Mouse (Mus musculus) forebrain, embryonic 16.5 days (tissue): ENCODE data around the gene Pde4a. TPM values are rescaled to one million over a fixed set of nuclear protein-coding genes. Genes with fewer than 3 reads are reported as not detected.
"Not testable (repeated sequence)": the region's sequence is repeated elsewhere in the genome, so short reads cannot be mapped to it uniquely, and the experiment has no call there.

ENCODE experiments used
- ATAC-seq: fragments of 200-750 bp; cut with Nextera tagmentation; 2 replicates; pipeline ENCODE4 v1.8.0; 2017; ENCODE audit warnings: mild to moderate bottlenecking, moderate library complexity
- H3K27ac ChIP-seq: fragments of 300-500 bp; sonication (generic); 2 replicates; pipeline ENCODE4 v1.5.1; 2014; ENCODE audit warnings: low read length, control low read depth
- H3K27me3 ChIP-seq: fragments of 300-500 bp; sonication (generic); replicated peaks from 2 replicates; pipeline ENCODE4 v1.6.1; 2014; ENCODE audit warnings: low read length; ENCODE audit not compliant: control insufficient read depth, insufficient read depth
- H3K36me3 ChIP-seq: fragments of 300-500 bp; sonication (generic); 2 replicates; pipeline ENCODE4 v1.6.1; 2014; ENCODE audit not compliant: control insufficient read depth, insufficient read depth
- H3K4me1 ChIP-seq: fragments of 300-500 bp; sonication (generic); replicated peaks from 2 replicates; pipeline ENCODE4 v1.6.1; 2014; ENCODE audit warnings: low read length; ENCODE audit not compliant: control insufficient read depth, insufficient read depth
- H3K4me2 ChIP-seq: fragments of 300-500 bp; sonication (generic); 2 replicates; pipeline ENCODE4 v1.6.1; 2014; ENCODE audit warnings: mild to moderate bottlenecking, low read length, control low read depth
- H3K4me3 ChIP-seq: fragments of 300-500 bp; sonication (generic); replicated peaks from 2 replicates; pipeline ENCODE4 v1.5.1; 2014; ENCODE audit warnings: mild to moderate bottlenecking, low read length, control low read depth
- H3K9ac ChIP-seq: fragments of 300-500 bp; sonication (generic); replicated peaks from 2 replicates; pipeline ENCODE4 v1.6.1; 2014; ENCODE audit warnings: low read depth, low read length, control low read depth
- H3K9me3 ChIP-seq: fragments of 300-500 bp; sonication (generic); 2 replicates; pipeline ENCODE4 v1.6.1; 2016; ENCODE audit warnings: low read length; ENCODE audit not compliant: control insufficient read depth
- WGBS: fragments of 180-500 bp; shearing (Covaris S2); extraction: QIAGEN DNeasy Blood & Tissue Kit; methylation state at CpG from one replicate; pipeline ENCODE4 v1.1.7; 2014; 5-methylcytosine and 5-hydroxymethylcytosine counted together
- polyA plus RNA-seq: library from polyadenylated mRNA; unstranded; fragments of >200 nt; fragmentation: Nextera tagmentation; extraction: Ambion mirVana; gene quantifications from 2 replicates; pipeline ENCODE4 v1.2.1, GENCODE M21; 2015

Gene Pde4a
- polyA plus RNA-seq, 1 experiment from 2014 or later, result 32.0 TPM

GRCm38 (mm10) chr9:21190670-21191069 lies 25.2 kb downstream of the Pde4a start:
- Histone ChIP-seq H3K27ac (no peak overlapping the region), H3K4me3 (no peak overlapping the region), H3K36me3 (no peaks in the 10 kb centered on the region), H3K9me3 (no peaks in the 10 kb centered on the region), H3K4me2 (no peak overlapping the region), H3K4me1 (no peaks in the 10 kb centered on the region), H3K27me3 (no peaks in the 10 kb centered on the region), H3K9ac (no peak overlapping the region)
- WGBS, result 73% methylated on average over 3 of the region's 3 CpGs
- ATAC-seq, result no peak

- H3K9ac ChIP-seq, result no peak overlapping the region
- no peak overlapping the region for H3K4me2 ChIP-seq
- 90% methylated on average over 3 of the region's 3 CpGs for WGBS
- no peak overlapping the region for H3K4me3 ChIP-seq
- H3K9me3 ChIP-seq, result no peaks in the 10 kb centered on the region
- ATAC-seq, result no peak
- H3K27me3 ChIP-seq, result no peaks in the 10 kb centered on the region
- no peaks in the 10 kb centered on the region for H3K36me3 ChIP-seq
- H3K4me1 ChIP-seq, result peaks cover 18% of the 10 kb centered on the region
- H3K27ac ChIP-seq, result no peak overlapping the region
These were observed 28.3 kb downstream of the Pde4a start for GRCm38 (mm10) chr9:21193786-21194185.

- Histone ChIP-seq H3K9ac (no peak overlapping the region), H3K4me3 (no peak overlapping the region), H3K27ac (no peak overlapping the region), H3K4me1 (peaks cover 18% of the 10 kb centered on the region), H3K9me3 (no peaks in the 10 kb centered on the region), H3K27me3 (no peaks in the 10 kb centered on the region), H3K4me2 (no peak overlapping the region), H3K36me3 (no peaks in the 10 kb centered on the region)
- 75% methylated on average over 4 of the region's 4 CpGs for WGBS
- no peak for ATAC-seq
These were observed 29.4 kb downstream of the Pde4a start for GRCm38 (mm10) chr9:21194787-21195493.

GRCm38 (mm10) chr9:21195736-21196505 lies 30.4 kb downstream of the Pde4a start:
- not testable (repeated sequence) for H3K4me3 ChIP-seq, H3K27me3 ChIP-seq, H3K27ac ChIP-seq, H3K4me2 ChIP-seq, H3K9ac ChIP-seq, H3K36me3 ChIP-seq, H3K9me3 ChIP-seq
- peak; percentile 21 for ATAC-seq
- H3K4me1 ChIP-seq, result peaks cover 18% of the 10 kb centered on the region
- 47% methylated on average over 7 of the region's 7 CpGs for WGBS

GRCm38 (mm10) chr9:21196521-21197433 lies 31.3 kb downstream of the Pde4a start:
- H3K4me1 ChIP-seq, result peaks cover 18% of the 10 kb centered on the region
- peak overlapping the region; percentile 59 for H3K4me3 ChIP-seq
- WGBS, result 20% methylated on average over 18 of the region's 19 CpGs
- no peaks in the 10 kb centered on the region for H3K27me3 ChIP-seq
- no peaks in the 10 kb centered on the region for H3K36me3 ChIP-seq
- peak overlapping the region; percentile 69 for H3K9ac ChIP-seq
- peak overlapping the region; percentile 43; the same call in 1 of the 2 replicates for H3K27ac ChIP-seq
- peak; percentile 85 for ATAC-seq
- H3K4me2 ChIP-seq, result peak overlapping the region; percentile 64
- H3K9me3 ChIP-seq, result no peaks in the 10 kb centered on the region

- Histone ChIP-seq H3K9me3 (no peaks in the 10 kb centered on the region), H3K4me3 (peak overlapping the region; percentile 59), H3K4me1 (peaks cover 18% of the 10 kb centered on the region), H3K4me2 (peak overlapping the region; percentile 64), H3K9ac (peak overlapping the region; percentile 69), H3K36me3 (no peaks in the 10 kb centered on the region), H3K27me3 (no peaks in the 10 kb centered on the region), H3K27ac (0 out of 2 replicates have a peak overlapping the region, but pooled peaks have one; percentile 30)
- 7% methylated on average over 4 of the region's 4 CpGs for WGBS
- ATAC-seq, result peak; percentile 84
These were observed 32.5 kb downstream of the Pde4a start for GRCm38 (mm10) chr9:21197981-21198380.

- peaks cover 18% of the 10 kb centered on the region for H3K4me1 ChIP-seq
- H3K4me2 ChIP-seq, result no peak overlapping the region
- no peak overlapping the region for H3K27ac ChIP-seq
- ATAC-seq, result no peak
- 0 out of 2 replicates have a peak, but pooled peaks cover 2% of the 10 kb centered on the region for H3K36me3 ChIP-seq
- no peaks in the 10 kb centered on the region for H3K9me3 ChIP-seq
- WGBS, result 74% methylated on average over 3 of the region's 3 CpGs
- H3K27me3 ChIP-seq, result no peaks in the 10 kb centered on the region
- H3K4me3 ChIP-seq, result no peak overlapping the region
- H3K9ac ChIP-seq, result no peak overlapping the region
These were observed 33.4 kb downstream of the Pde4a start for GRCm38 (mm10) chr9:21198960-21199359.

- Histone ChIP-seq H3K4me2 (no peak overlapping the region), H3K9ac (no peak overlapping the region), H3K36me3 (0 out of 2 replicates have a peak, but pooled peaks cover 2% of the 10 kb centered on the region), H3K27me3 (no peaks in the 10 kb centered on the region), H3K4me3 (no peak overlapping the region), H3K4me1 (0 out of 2 replicates have a peak, but pooled peaks cover 6% of the 10 kb centered on the region), H3K27ac (no peak overlapping the region), H3K9me3 (no peaks in the 10 kb centered on the region)
- 0 out of 2 replicates have a peak, but pooled peaks have one; percentile 19 for ATAC-seq
- 23% methylated on average over 8 of the region's 8 CpGs for WGBS
These were observed 38.6 kb downstream of the Pde4a start for GRCm38 (mm10) chr9:21204156-21204527.
